Mouse (Mus musculus) adipocyte (in vitro differentiated cells): ENCODE results near the gene Cldn10.

Experiments
- DNase-seq: peaks from one replicate; pipeline ENCODE4 v3.0.0-alpha.2; 2016; ENCODE audit warnings: low spot score

The Cldn10 gene

DNA sequence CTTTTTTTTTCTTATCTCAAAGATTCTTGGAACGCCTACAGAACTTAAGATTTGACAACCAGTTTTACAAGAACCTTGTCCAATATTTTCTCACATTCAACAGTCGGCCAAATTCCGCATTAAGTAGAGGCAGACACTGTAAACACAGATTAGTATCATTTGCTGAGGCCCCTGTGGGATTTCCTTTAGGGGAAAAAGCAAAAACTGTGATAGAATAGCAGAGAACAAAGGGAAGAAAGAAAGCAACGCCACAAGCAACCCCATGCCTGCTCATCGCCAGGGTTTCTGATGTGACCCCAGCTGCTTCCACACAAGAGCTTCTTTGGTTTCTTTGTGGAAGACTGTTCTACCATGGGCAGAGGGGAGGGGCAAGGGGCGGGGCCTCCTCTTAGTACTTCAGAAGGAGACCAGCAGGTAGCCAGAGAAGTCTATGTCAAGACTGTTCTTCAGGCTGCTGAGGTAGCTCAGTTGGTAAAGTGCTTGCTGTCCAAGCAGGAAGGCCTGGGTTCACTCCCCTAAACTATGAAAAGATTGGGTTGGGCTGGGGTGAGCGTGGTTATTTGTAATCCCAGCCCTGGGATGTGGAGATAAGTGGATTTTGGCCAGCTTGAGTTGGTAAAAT, 39.7 kb downstream of the Cldn10 start:
- DNase-seq, result no peak

DNA sequence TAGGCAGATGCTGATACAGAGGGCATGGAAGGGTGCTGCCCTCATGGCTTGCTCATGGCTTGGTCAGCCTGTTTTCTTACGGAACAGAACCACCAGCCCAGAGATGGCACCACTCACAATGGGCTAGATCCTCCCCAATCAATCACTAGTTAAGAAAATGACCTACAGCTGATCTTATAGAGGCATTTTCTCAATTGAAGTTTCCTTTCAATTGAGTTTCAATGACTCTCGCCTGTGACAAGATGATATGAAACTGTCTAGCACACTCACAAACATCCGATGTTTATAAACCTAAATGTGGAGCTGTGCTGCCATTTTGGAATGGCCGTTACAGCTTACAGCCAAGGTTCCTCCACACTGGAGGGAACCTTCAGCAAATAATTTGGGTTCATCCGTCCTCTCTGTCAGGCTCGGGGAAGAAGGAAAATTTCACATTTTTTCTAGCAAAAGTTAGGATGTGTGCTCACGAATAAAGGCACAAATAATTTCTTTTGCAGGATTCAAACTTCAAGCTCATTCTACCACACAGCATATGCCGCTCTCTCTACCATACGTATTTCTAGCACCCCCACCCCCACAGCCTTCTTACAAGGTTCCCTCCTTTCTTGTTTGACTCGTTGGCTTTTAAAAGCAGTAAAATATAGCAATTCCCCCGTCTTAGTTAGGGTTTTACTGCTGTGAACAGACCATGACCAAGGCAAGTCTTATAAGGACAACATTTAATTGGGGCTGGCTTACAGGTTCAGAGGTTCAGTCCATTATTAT, 41.8 kb downstream of the Cldn10 start:
- DNase-seq, result no peak

GRCm38 (mm10) chr14:118831597-118831996, 43.9 kb downstream of the Cldn10 start:
- DNase-seq, result no peak

DNA sequence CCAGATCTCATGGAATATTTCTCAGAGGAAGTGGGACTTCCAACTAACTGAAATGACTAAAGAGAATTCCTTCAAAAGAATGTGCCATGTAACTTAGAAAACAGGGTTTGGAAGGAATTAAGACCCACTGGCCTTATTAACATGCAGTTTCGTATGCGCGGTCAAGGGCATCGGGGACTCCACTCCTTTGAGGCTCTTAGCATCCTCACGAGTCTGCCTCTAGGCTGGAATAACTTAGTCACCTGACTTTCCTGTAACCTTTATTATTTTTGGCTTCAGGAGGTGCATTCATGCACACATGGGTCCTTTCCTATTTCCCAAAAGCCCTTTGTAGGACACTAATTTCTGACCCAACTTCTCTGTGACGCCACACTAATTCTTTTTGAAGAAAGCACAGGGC, 45.5 kb downstream of the Cldn10 start:
- DNase-seq, result no peak

GRCm38 (mm10) chr14:118834313-118834712, 46.6 kb downstream of the Cldn10 start:
- DNase-seq, result no peak

DNA sequence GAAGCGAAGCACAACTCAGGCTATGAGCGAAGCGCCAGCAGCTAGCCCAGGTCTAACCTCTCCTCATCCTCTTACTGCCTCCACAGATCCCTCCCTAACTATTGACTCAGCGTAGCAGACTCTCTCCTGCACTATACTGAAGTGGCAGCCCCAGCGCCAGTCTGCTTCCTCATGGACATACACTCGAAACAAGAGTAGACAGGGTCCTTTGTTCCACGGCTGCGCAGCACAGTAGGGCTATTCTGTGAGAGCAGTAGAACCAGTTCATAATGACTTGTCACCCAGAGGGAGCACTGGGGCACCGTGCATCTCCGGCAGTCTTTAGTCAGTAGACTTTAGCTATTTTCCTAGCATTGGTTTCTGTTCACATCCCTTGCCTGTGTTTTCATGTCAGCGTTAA, 48.4 kb downstream of the Cldn10 start:
- DNase-seq, result no peak

DNA sequence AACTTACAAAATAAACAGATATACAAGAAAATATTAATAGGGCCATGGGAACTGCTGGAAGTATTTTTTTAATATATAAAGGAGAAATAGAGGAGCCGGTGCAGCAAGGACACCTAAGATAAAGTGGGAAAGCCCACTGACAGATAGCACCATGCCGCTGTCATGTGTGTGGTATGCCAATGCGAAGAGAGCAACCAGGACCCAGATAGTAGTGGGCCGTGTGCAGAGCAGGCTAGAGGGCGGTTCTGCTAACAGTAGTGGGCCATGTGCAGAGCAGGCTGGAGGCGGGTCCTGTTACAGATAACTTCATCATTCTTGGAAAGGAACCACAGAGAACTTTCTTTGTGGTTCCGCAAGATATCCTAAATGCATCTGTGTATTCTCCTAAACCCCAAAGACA, 49.0 kb downstream of the Cldn10 start:
- no peak for DNase-seq

DNA sequence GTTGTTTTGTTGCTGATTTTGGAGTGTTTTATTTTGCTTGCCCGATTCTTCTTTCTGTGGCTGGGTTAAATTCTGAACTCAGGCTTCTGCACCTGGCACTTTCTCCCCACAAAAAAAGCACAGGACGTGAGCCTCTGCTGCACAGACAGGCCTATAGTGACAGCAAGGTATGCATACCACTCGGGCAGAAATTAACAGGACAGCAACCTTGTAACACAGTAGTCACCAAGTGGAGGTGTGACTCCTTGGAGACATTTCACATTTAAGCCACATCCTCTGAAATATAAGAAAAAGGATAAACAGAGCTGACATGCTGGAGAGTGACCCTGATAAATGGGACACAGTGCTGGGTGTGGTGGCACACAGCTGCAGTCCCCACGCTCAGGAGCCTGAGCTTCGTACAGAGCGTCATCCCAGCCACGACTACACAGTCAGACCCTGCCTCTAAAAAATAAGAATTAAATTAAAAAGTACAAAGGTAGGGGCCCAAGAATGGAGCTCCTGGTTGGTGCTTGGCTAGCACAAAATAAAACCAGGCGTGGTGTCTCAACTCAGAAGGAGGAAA, 50.9 kb downstream of the Cldn10 start:
- no peak for DNase-seq

DNA sequence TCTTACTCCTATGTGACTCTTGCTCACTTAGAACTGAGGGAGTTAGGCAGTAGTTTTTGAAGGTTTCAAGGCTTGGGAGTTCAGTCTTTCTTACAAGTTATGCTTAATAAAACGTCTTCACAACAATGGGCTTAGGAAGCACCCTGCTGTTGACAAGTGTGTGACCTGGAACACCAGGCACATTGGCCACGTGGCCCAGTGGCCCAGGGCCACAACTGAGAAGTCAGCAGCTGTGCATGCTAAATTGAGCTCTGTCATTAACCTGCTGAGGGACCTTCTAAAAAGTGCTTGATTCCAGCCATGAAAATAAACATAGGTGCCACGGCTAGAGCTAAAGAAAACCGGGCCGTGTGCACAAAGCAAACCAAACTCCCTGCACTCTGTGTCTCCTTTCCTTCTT, 51.7 kb downstream of the Cldn10 start:
- no peak for DNase-seq

DNA sequence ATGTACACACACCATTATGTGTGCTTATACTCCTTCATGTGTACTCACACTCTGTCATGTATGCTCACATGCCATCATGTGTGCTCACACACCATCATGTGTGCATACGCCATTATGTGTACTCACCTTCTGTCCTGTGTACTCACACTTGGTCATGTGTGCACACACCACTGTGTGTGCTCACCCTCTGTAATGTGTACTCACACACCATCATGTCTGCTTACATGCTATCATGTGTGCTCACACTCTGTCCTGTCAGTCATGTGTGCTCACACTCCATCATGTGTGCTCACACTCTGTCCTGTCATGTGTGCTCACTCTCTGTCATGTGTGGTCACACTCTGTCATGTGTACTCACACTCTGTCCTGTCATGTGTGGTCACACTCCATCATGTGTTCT, 52.3 kb downstream of the Cldn10 start:
- DNase-seq, result no peak

GRCm38 (mm10) chr14:118842353-118842752, 54.6 kb downstream of the Cldn10 start:
- no peak for DNase-seq

GRCm38 (mm10) chr14:118846834-118847233, 59.1 kb downstream of the Cldn10 start:
- no peak for DNase-seq

- DNase-seq, result peak; percentile 28
These were observed 60.5 kb downstream of the Cldn10 start for GRCm38 (mm10) chr14:118848171-118848570.

GRCm38 (mm10) chr14:118850011-118850695, 62.4 kb downstream of the Cldn10 start:
- DNase-seq, result no peak

DNA sequence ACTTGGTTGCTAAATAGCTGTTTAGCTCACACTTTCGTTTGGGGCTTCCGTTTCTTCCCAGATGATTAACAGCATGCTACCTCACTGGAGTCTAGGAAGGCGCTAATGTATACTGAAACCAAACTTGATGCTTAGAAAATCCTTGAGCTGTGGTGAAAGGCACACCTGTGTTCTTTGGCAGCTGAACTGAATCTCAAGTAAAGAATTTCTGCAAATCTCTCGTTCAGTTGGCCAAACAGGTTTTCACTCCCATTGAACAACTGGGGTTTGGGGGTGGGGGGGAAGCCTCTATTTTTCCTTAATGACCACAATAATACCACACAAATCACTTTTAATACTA, 63.0 kb downstream of the Cldn10 start:
- no peak for DNase-seq

DNA sequence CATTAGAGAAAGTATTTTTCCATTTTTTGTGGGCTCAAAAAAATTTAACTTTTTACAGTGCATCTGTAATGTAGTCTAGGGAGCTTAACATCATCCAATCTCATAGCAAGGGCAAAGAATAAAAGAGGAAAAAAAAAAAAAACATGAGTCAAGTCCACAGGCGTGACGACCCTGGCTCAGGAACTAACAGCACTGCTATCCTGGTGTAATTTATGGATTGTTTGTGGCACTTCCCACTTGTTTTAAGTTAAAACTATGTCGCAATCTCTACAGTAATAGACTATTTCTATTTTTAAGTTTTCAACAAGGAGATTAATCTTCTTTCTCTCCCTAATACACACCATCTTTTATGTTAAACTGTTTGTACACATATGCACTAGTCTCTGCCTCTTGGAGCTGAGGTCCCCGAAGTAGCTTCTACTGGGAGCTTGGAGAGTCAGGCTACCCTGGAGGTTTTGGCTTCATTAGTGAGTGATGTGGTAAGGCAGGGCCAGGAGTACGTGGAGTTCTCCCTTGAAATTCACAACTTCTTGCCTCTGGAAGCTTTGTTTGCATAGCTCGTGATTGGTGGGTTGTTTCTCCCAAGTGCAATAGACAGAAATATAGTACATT, 63.9 kb downstream of the Cldn10 start:
- no peak for DNase-seq

- DNase-seq, result no peak
These were observed 66.8 kb downstream of the Cldn10 start for GRCm38 (mm10) chr14:118854371-118855114.

GRCm38 (mm10) chr14:118855141-118855800, 67.6 kb downstream of the Cldn10 start:
- no peak for DNase-seq

DNA sequence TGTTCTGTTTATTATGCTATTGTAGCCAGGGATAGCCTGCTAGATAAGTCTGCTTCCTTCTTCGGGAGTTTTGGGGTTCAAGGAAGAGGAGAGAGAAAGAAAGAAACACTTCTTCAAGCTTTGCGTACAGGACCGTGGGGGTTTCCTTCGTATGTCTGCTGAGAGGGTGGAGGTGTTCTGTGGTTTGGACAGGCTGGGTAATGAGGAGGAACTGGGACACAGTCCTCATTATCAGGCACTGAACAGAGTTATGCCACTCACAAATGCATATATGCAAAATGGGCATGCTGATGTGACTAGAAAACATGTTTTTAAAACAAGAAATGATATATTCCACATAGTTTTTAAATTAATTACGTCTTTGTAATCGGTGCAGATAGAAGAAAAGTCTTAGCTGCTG, 68.9 kb downstream of the Cldn10 start:
- DNase-seq, result no peak

GRCm38 (mm10) chr14:118858318-118858717, 70.6 kb downstream of the Cldn10 start:
- DNase-seq, result no peak

GRCm38 (mm10) chr14:118862253-118862652, 74.5 kb downstream of the Cldn10 start:
- DNase-seq, result no peak
